Mouse (Mus musculus): Measurements from ENCODE around the gene Mettl2. TPM values are rescaled to one million over a fixed set of nuclear protein-coding genes. Genes with fewer than 3 reads are reported as not detected.

Gene Mettl2
- polyA plus RNA-seq, 1 experiment from 2014 or later = 53.9 TPM

DNA sequence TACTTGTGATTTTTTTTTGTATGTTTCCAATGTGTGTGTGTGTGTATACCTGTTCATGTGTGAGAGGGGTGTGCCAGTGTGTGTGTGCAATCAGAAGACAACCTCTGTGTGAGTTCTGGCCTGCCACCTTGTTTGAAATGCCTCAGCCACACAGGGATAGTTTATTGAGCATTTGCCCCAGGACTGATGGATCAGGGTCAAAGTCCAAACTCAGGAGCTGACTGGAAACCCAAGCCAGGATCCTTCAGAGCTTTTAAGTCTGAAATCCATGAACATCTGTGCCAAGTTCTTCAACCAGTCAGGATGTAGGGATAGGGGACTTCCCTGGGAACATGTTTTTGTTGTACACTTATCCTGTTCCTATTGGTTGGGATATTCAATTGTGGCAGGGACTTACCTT is 31.8 kb downstream of the Mettl2 start:
- no peak for DNase-seq (ENCODE audit: extremely low spot score, low spot score)
- H3K9me3 ChIP-seq = peaks cover 8% of the 10 kb centered on the region
- H3K4me1 ChIP-seq = peaks cover 32% of the 10 kb centered on the region
- no peak overlapping the region for H3K27ac ChIP-seq
- no peaks in the 10 kb centered on the region for H3K27me3 ChIP-seq (ENCODE audit: poor library complexity, severe bottlenecking)
- no peak overlapping the region for H3K4me3 ChIP-seq
- no peaks in the 10 kb centered on the region for H3K36me3 ChIP-seq (replicated peaks)

DNA sequence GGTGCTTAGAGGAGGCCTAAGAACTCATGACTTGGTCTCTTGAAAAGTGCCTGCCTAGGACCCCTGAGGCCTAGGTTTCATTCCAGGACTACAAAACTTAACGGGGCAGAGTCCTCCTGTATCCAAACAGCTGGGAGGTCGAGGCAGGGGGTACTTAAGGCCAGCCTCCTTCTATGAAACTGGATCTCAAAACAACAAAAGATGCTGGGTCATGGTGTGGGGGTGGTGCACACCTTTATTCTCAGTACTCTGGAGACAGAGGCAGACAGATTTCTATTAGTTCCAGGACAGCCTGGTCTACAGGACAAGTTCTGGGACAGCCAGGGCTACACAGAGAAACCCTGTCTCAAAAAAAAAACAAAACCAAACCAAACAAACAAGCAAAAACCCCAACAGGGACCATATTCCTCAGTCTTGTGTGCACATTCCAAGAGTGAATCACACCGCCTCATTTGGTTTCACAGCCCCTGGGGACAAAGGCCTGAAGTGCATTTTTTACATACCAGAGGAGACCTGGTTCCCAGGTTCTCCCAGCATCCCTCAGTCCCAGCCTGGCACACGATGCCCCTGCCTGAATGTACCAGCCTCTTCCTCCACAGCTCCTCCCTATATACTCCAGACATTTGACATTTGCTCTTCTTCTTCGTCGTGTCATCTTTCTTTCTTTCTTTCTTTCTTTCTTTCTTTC is 33.6 kb downstream of the Mettl2 start:
- Histone ChIP-seq H3K27ac (no peak overlapping the region), H3K4me3 (no peak overlapping the region), H3K9me3 (peaks cover 23% of the 10 kb centered on the region), H3K36me3 (replicated peaks) (no peaks in the 10 kb centered on the region), H3K27me3 (ENCODE audit: poor library complexity, severe bottlenecking) (peaks cover 4% of the 10 kb centered on the region; the same call in 1 of the 2 replicates), H3K4me1 (peaks cover 14% of the 10 kb centered on the region)
- WGBS = 65% methylated on average over 6 of the region's 6 CpGs
- DNase-seq (ENCODE audit: extremely low spot score, low spot score) = no peak

DNA sequence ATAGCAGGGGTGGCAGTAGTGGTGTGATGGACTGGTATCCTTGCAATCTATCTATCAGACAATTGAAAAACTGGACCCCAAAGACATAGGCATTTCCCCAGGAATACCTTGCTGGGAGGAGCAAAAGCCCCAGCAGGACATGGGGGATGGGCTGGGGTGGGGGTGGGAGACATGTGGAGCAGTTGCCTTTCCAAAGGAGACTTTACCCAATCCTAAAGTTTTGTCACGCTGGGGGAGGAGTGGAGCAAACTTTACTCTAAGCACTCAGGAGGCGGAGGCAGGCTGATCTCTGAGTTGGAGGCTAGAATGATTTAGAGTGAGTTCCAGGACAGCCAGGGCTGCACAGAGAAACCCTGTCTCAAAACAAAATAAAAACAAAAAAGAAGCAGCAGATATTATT is 35.2 kb downstream of the Mettl2 start:
- Histone ChIP-seq H3K9me3 (peaks cover 39% of the 10 kb centered on the region), H3K4me1 (peaks cover under 1% of the 10 kb centered on the region; the same call in 1 of the 2 replicates), H3K27ac (no peak overlapping the region), H3K36me3 (replicated peaks) (no peaks in the 10 kb centered on the region), H3K4me3 (no peak overlapping the region), H3K27me3 (ENCODE audit: poor library complexity, severe bottlenecking) (peaks cover 16% of the 10 kb centered on the region; the same call in 1 of the 2 replicates)
- 91% methylated on average over 2 of the region's 2 CpGs for WGBS
- no peak for DNase-seq (ENCODE audit: extremely low spot score, low spot score)

DNA sequence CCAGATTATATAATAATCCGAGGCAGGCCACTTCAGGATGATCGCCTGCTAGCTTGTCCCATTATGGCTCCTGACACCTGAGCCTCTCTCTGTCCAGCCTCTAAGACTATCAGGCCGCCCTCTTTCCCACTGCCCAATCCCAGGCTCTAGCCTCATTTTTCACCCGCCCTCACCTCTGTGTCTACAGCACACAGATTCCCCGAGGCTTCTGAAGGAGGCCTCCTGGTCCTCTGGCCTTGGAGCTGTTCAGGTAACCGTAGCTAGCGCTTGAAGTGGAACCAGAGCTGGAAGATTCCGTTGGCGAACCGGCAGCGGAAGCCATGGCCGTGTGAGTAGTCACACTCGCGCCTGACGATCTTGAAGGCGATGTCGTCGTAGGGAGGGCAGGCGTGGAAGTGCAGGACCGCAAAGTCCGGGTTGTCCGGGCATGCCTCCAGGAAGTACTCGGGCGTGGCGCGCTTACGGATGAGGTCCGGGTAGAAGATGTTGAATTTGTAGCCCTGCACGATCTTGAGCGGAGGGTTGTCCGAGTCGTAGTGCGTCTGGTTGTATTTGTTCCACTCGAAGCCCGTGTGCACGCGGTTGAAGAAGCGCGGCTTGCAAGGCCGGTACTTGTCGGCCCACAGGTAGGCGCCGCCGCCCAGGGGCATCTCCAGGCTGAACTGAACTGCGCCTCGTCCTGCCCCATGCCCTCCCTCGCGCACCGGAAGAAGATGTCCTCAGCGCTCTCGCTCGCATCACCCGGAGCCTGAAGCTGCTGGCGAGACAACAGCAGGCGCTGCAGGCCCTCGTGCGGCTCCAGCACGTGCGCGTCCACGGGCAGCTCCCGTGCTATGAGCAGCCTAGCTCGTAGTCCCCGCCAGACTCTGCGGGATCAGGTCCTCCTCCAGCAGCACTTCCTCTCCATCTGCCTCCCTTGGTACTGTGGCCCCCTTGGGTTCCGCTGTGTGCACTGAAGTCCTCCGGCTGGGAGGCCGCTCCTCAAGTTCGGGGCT is 38.6 kb downstream of the Mettl2 start:
- H3K9me3 ChIP-seq = peaks cover 44% of the 10 kb centered on the region
- 85% methylated on average over 69 of the region's 69 CpGs for WGBS
- H3K27me3 ChIP-seq (ENCODE audit: poor library complexity, severe bottlenecking) = peaks cover 16% of the 10 kb centered on the region; the same call in 1 of the 2 replicates
- no peaks in the 10 kb centered on the region for H3K4me1 ChIP-seq
- no peak overlapping the region for H3K27ac ChIP-seq
- DNase-seq (ENCODE audit: extremely low spot score, low spot score) = no peak
- no peak overlapping the region for H3K4me3 ChIP-seq
- no peaks in the 10 kb centered on the region for H3K36me3 ChIP-seq (replicated peaks)

DNA sequence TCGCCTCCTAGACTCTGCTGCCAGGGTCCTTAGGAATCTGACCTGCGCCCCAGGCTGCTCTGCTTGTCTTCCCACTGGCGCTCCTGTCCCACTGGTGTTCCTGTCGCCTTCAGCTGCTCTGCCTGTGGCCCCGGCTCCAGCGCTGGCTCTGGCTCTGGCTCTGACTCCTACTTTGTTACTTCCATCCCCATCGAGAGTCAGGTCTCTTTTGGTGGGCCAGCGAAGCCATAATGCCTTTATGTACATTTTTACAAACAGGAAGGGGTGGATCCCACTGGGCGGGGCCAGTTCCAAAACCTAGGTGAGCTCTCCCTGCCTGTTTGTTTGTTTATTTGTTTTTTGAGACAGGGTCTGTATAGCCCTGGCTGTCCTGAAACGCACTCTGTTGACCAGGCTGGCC is 40.6 kb downstream of the Mettl2 start:
- Histone ChIP-seq H3K27ac (no peak overlapping the region), H3K9me3 (peaks cover 44% of the 10 kb centered on the region), H3K4me1 (no peaks in the 10 kb centered on the region), H3K36me3 (replicated peaks) (no peaks in the 10 kb centered on the region), H3K27me3 (ENCODE audit: poor library complexity, severe bottlenecking) (peaks cover 16% of the 10 kb centered on the region; the same call in 1 of the 2 replicates), H3K4me3 (no peak overlapping the region)
- DNase-seq (ENCODE audit: extremely low spot score, low spot score) = no peak
- WGBS = 93% methylated on average over 10 of the region's 10 CpGs

DNA sequence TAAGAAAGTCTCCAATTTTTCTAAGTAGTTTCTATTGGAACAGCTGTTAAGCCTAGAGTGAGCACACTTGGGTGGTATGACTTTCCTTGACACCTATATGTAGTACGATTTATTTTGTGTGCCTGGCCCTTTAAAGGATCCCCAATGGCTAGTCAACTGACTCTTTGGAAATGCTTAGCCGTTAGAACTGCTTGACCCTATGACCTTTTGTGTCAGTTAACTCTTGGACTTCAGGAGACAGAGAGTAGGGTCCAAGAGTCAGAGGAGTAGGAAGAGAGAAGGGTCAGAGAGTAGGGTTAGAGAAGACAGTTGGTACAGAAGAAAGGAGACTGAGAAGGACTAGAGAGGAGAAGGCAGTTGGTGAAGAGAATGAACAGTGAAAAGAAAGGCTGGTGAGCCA is 52.3 kb downstream of the Mettl2 start, which contains the start of gene Tlk2:
TSS of gene Tlk2 (plus strand) at position 292 of the 400 bp plus-strand sequence.
- H3K36me3 ChIP-seq (replicated peaks) = peaks cover 18% of the 10 kb centered on the region
- no peaks in the 10 kb centered on the region for H3K27me3 ChIP-seq (ENCODE audit: poor library complexity, severe bottlenecking)
- H3K9me3 ChIP-seq = peaks cover 10% of the 10 kb centered on the region
- H3K4me3 ChIP-seq = peak within 1 kb of the TSS; percentile 95
- 47% methylated on average over 2 of the region's 2 CpGs for WGBS
- DNase-seq (ENCODE audit: extremely low spot score, low spot score) = no peak
- H3K27ac ChIP-seq = no peak within 1 kb of the TSS
- peaks cover 28% of the 10 kb centered on the region for H3K4me1 ChIP-seq

DNA sequence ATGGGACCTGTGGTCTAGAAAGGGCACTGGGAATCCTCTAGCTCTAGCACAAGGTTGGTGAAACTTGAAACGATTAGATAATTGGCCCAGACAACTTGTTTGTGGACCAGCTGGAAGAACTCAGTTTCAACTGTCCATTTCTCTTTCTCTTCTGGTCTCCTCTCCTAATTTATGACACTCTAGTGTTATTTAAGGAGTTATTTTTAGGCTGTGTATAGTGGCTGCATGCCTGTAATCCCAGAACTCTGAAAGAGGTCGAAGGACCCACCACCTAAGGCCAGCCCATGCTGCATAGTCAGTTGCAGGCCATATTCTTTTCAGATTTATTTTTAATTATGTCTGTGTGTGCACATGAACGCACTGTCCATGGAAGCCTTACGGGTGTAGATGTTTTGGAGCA is 53.3 kb downstream of the Mettl2 start:
- no peaks in the 10 kb centered on the region for H3K27me3 ChIP-seq (ENCODE audit: poor library complexity, severe bottlenecking)
- WGBS = 92% methylated on average over 4 of the region's 4 CpGs
- H3K4me3 ChIP-seq = peak overlapping the region; percentile 95
- no peak overlapping the region for H3K27ac ChIP-seq
- DNase-seq (ENCODE audit: extremely low spot score, low spot score) = no peak
- H3K9me3 ChIP-seq = peaks cover 10% of the 10 kb centered on the region
- peaks cover 26% of the 10 kb centered on the region for H3K36me3 ChIP-seq (replicated peaks)
- H3K4me1 ChIP-seq = peaks cover 28% of the 10 kb centered on the region

DNA sequence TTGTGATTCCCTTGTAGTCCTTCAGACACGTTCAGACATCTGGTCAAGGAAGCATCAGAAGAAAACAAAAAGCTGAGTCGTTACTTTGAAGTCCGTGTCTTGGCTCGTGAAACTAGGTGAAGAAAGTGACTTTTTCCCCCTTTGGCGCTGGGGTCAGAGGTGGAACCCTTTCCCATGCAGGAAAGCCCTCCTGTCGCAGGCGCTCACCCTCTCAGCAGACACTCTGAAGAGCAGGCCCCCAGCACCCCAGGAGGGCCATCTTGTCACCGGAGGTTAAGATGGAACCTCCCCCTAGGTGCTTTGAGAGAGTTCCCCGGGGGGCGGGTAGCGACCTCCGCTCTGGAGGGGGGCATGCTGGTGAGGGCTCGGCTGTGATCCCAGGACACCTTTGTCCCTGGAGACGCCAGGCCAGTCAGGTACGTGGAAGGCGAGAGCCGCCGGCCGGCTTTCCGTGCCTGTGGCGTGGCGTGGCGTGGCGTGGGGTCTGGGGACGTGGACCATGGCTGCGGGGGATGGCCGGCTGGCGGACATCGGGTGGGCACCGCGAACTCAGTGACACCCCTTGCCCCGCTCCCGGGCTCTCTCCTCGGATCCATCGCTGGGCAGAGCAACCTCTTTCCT is 54.4 kb downstream of the Mettl2 start:
- H3K27ac ChIP-seq = peak overlapping the region; percentile 99
- H3K9me3 ChIP-seq = peaks cover 10% of the 10 kb centered on the region
- WGBS = under 1% methylated on average over 34 of the region's 35 CpGs
- DNase-seq (ENCODE audit: extremely low spot score, low spot score) = no peak
- H3K4me1 ChIP-seq = peaks cover 28% of the 10 kb centered on the region
- H3K36me3 ChIP-seq (replicated peaks) = peaks cover 37% of the 10 kb centered on the region
- H3K4me3 ChIP-seq = peak overlapping the region; percentile 95
- no peaks in the 10 kb centered on the region for H3K27me3 ChIP-seq (ENCODE audit: poor library complexity, severe bottlenecking)

DNA sequence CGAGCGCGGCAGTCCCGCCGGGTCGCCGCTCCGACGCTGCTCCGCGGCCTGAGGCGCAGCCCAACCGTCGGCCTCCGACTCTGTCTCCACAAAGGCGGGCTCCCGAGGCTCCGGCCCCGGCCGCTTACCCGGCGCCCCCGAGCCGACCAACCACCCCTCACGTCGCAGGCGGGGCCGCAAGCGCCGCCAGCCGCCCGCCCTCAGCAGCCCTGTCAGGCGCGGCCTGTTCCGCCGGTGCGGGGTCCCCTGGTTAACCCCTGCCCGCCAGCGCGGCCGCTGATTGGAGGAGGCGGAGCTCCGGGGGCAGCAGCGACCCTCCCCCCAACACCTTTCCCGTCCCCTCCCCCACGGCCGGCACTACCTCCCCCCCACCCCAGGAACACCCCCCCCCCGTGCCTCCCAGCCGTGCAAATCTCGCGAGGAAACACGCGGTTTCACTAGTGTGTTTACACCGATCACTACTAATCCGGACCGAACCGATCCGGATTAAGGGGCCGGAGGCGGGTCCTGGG is 55.0 kb downstream of the Mettl2 start:
- Histone ChIP-seq H3K9me3 (peaks cover 10% of the 10 kb centered on the region), H3K27ac (peak overlapping the region; percentile 99), H3K4me1 (peaks cover 28% of the 10 kb centered on the region), H3K27me3 (ENCODE audit: poor library complexity, severe bottlenecking) (no peaks in the 10 kb centered on the region), H3K36me3 (replicated peaks) (peaks cover 43% of the 10 kb centered on the region), H3K4me3 (peak overlapping the region; percentile 95)
- under 1% methylated on average over 60 of the region's 60 CpGs for WGBS
- DNase-seq (ENCODE audit: extremely low spot score, low spot score) = peak; percentile 94

DNA sequence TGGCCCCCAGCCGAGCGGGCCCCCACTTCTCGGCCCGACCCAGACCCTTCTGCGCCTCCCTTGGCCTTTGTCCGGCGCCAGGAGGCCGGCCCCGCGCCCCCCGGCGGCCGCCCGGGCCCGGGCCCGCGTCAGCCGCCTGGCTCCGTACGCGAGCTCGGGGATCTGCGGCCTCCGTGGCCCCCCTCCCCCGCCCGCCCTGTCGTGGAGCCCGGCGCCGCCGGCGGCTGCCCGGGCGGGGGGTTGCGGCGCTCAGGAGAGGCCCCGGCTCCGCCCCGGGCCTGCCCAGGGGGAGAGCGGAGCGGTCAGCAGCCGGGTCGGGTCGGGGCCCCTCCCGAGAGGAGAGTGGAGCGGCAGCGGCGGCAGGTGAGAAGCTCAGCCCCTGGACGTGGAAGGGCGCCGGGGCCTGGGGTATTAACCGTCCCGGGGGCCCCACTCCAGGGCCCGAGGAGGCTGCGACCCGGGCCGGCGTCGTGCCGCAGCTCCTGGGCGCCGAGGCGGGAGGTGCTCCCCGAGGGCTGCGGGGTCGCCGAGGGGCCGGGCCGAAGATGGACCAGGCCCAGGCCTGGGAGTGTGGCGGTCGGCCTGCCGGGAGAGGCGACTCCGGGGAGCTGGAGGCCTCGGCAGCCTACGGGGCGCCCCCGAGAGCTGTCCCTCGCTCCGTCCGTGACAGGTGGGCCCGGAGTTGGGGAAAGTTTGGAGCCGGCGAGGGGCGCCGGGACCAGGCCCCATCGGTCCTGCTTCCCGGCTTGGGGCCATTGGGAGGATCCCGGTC is 55.6 kb downstream of the Mettl2 start:
- H3K27me3 ChIP-seq (ENCODE audit: poor library complexity, severe bottlenecking) = no peaks in the 10 kb centered on the region
- peak overlapping the region; percentile 95 for H3K4me3 ChIP-seq
- peaks cover 28% of the 10 kb centered on the region for H3K4me1 ChIP-seq
- H3K9me3 ChIP-seq = peaks cover 10% of the 10 kb centered on the region
- 2% methylated on average over 81 of the region's 89 CpGs for WGBS
- H3K36me3 ChIP-seq (replicated peaks) = peaks cover 50% of the 10 kb centered on the region
- peak; percentile 57 for DNase-seq (ENCODE audit: extremely low spot score, low spot score)
- peak overlapping the region; percentile 99 for H3K27ac ChIP-seq

DNA sequence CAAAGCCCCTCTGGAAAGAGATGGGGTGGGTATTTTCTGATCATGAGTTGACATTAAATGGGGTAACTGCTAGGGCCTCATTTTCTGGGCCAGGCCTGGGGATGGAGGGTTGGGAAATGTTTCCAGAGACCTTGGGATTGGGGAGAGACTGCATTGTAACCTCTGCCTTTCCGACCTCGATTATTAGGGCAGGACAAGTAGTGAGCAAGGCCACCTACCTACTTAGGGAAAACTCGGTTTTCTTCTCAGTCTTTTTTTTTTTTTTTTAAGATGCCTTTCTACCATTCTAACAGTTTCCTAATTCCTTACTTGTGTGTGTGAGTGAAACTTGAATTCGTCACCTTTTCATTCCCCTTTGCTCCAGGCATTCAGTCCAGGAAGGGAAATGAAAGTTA is 56.2 kb downstream of the Mettl2 start:
- Histone ChIP-seq H3K27me3 (ENCODE audit: poor library complexity, severe bottlenecking) (no peaks in the 10 kb centered on the region), H3K4me1 (peaks cover 28% of the 10 kb centered on the region), H3K27ac (peak overlapping the region; percentile 99), H3K4me3 (peak overlapping the region; percentile 95), H3K9me3 (peaks cover 10% of the 10 kb centered on the region), H3K36me3 (replicated peaks) (peaks cover 53% of the 10 kb centered on the region)
- no peak for DNase-seq (ENCODE audit: extremely low spot score, low spot score)
- WGBS = 7% methylated on average over 4 of the region's 4 CpGs

DNA sequence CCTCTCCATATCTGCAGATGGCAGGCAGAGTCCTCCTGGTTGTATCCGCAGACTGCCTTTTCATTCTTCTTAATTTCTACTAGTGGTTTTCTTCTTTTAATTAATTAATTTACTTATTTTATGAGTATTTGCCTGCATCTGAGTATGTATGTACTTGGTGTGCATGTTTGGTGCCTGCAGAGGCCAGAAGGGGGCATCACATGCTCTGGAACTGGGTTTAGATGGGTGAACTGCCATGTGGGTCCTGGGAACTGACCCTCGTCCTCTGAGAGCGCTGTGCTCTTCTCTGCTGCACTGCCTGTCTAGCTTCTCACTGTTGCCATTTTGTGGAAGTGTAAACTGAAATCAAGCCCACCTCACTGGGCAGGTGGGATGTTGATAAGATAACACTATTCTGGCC is 58.5 kb downstream of the Mettl2 start:
- peaks cover 20% of the 10 kb centered on the region for H3K4me1 ChIP-seq
- no peaks in the 10 kb centered on the region for H3K27me3 ChIP-seq (ENCODE audit: poor library complexity, severe bottlenecking)
- peaks cover 56% of the 10 kb centered on the region for H3K36me3 ChIP-seq (replicated peaks)
- no peak overlapping the region for H3K27ac ChIP-seq
- WGBS = 87% methylated on average over 3 of the region's 3 CpGs
- no peak overlapping the region for H3K4me3 ChIP-seq
- no peak for DNase-seq (ENCODE audit: extremely low spot score, low spot score)
- H3K9me3 ChIP-seq = no peaks in the 10 kb centered on the region
